Mouse (Mus musculus) cerebellum, adult 9-11 months (tissue): Measurements from ENCODE around the gene Zmynd15.

Source experiments
- DNase-seq: peaks from one replicate; pipeline ENCODE4 v3.0.0; 2022

Zmynd15 gene

DNA sequence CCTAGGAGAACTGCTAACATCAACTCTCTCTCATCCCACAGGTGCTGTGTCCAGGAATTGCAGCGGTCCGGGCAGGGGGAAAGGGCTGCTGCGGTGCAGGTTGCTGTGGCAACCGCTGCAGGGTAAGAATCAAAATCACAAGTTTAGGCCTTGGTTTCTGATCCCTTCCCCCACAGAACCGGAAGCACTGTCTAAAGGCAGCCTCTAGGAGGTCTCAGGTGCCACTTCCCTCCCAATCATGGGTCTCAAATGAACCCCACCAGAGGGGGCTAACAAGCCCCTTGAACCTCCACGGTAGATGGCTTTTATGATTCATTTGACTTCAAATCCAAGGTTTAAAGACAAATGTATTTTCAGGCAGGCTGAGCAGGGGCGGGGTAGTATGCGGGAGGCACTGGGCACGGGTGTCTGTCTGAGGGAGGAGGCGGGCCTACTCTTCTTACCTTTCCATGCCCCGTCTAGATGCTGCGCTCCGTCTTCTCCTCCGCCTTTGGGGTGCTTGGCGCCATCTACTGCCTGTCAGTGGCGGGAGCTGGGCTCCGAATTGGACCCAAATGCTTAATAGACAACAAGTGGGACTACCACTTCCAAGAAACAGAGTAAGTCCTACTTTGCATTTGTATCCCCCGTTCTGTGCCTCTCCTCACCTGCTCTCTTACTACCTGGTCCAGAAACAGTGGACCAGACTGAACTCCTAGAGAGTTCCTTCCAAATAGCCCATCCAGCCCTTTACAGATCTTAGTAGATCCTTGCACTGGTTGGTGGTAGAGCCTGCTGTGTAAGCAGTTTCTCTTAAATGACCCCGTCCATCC lies 50.7 kb downstream of the Zmynd15 start:
- DNase-seq = peak; percentile 42

GRCm38 (mm10) chr11:70511242-70511641 lies 52.0 kb downstream of the Zmynd15 start:
- no peak for DNase-seq

GRCm38 (mm10) chr11:70511825-70512224 lies 52.6 kb downstream of the Zmynd15 start:
- DNase-seq = no peak

DNA sequence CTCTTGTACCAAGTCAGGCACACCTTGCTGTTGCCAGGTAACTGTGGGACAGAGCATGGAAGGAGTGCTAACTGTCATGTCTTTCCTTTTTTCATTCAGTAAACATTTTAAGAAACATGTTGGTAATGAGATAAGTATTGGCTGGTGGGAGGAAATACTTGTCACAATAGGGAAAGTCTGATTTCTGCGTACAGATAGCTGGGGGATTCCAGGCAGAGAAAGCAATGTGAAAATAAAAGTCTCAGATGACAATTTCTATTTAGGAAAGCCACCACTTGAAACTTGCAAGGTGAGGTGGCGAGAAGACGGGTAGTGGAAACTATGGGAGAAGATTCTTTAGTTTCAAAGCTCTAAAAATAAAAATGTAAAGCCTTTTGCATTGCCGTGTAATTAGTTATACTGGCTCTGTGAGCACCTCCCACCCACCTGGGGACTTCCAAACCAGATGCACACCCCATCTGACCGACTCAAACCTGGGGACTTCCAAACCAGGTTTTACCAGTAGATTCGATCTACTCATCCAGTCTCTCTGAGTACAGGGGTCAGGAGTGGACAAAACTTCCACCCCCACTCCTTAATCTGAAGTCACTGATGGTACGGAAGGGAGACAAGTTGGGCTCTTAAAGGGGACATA lies 53.6 kb downstream of the Zmynd15 start:
- no peak for DNase-seq

GRCm38 (mm10) chr11:70513520-70513919 lies 54.3 kb downstream of the Zmynd15 start:
- DNase-seq = no peak

- no peak for DNase-seq
Measured at GRCm38 (mm10) chr11:70514288-70514687, 55.1 kb downstream of the Zmynd15 start, which contains the start of gene Vmo1. Gene Vmo1 (minus strand): TSS chr11:70514616.
